Mouse (Mus musculus): Measurements from ENCODE around the gene Taf11.

DNA sequence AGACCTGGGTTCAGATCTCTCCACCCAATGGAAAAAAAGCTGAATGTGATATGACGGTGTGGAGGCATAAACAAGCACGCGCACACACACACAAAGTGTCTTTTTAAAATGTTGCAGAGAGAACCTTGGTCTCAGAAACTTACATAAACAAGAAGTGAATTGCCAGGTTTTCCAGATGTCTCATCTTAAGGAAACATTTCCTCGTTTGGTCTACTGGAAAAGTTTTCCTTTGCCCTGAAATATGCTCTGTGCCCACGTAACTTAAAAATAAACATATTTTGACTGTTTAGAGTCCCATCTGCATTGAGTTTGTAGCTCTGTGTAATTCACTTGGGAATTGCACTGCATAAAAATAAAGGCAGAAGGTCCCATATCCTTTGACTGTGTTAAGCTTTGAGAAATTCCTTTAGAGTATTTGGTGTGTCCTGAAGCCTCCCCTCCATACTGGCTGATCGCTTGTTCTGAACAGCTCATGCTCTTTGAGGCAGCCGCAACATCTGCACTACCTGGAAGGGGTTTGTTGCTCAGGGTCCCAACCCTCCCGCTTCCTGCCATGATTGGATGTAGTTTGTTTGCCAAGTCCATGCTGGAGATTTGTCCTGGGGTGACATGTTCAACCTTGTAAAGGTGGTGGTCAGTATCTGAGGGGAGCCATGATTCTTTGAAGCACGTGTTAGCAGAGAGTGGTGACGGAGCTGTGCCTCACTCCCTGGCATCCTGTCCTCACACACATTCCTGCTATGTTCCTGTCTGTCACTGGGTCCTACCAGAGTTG is 24.7 kb upstream of the Taf11 start:
- TF ChIP-seq POLR2A (IDR thresholded peaks at IDR 0.05; ENCODE audit: extremely low read depth, insufficient read depth, low read length): no peak
- TF ChIP-seq CTCF (IDR thresholded peaks at IDR 0.05; ENCODE audit: extremely low read depth, insufficient read depth, low read length): no peak
